Mouse (Mus musculus): Measurements from ENCODE around the gene Tmf1. TPM values are rescaled to one million over a fixed set of nuclear protein-coding genes. Genes with fewer than 3 reads are reported as not detected.

Tmf1 gene
- total and polyA plus RNA-seq, 2 experiments from 2014 or later: 32.7 to 41.3 TPM

GRCm38 (mm10) chr6:97204252-97204869 lies 25.4 kb upstream of the Tmf1 start:
- no peak for TF ChIP-seq CTCF (IDR thresholded peaks at IDR 0.05; ENCODE audit: low read depth)
- peak overlapping the region; percentile 75 for H3K9ac ChIP-seq
- H3K36me3 ChIP-seq (ENCODE audit: insufficient read depth): peaks cover 3% of the 10 kb centered on the region; the same call in 1 of the 2 replicates
- H3K4me1 ChIP-seq (ENCODE audit: insufficient read depth): peaks cover 8% of the 10 kb centered on the region; the same call in 1 of the 2 replicates
- WGBS: 13% methylated on average over 9 of the region's 9 CpGs
- DNase-seq: no peak
- no peaks in the 10 kb centered on the region for H3K27me3 ChIP-seq (ENCODE audit: insufficient read depth, low read length)
- no peaks in the 10 kb centered on the region for H3K9me3 ChIP-seq (ENCODE audit: low read length)
- ATAC-seq: no peak
- H3K4me3 ChIP-seq (ENCODE audit: low read depth, low read length): peak overlapping the region; percentile 64
- H3K27ac ChIP-seq (ENCODE audit: low read depth, low read length): no peak overlapping the region
- peak overlapping the region; percentile 78 for H3K4me2 ChIP-seq (ENCODE audit: low read depth)

GRCm38 (mm10) chr6:97202477-97202876 lies 23.6 kb upstream of the Tmf1 start:
- 92% methylated on average over 3 of the region's 3 CpGs for WGBS
- peaks cover 6% of the 10 kb centered on the region; the same call in 1 of the 2 replicates for H3K36me3 ChIP-seq (ENCODE audit: insufficient read depth)
- no peak overlapping the region for H3K9ac ChIP-seq
- no peaks in the 10 kb centered on the region for H3K27me3 ChIP-seq (ENCODE audit: insufficient read depth, low read length)
- no peak overlapping the region for H3K4me3 ChIP-seq (ENCODE audit: low read depth, low read length)
- no peaks in the 10 kb centered on the region for H3K9me3 ChIP-seq (ENCODE audit: low read length)
- DNase-seq: no peak
- no peak overlapping the region for H3K4me2 ChIP-seq (ENCODE audit: low read depth)
- no peak for ATAC-seq
- H3K27ac ChIP-seq (ENCODE audit: low read depth, low read length): no peak overlapping the region
- no peak for TF ChIP-seq CTCF (IDR thresholded peaks at IDR 0.05; ENCODE audit: low read depth)
- H3K4me1 ChIP-seq (ENCODE audit: insufficient read depth): peaks cover 8% of the 10 kb centered on the region; the same call in 1 of the 2 replicates

- no peak overlapping the region for H3K4me3 ChIP-seq (ENCODE audit: low read depth, low read length)
- H3K27me3 ChIP-seq (ENCODE audit: insufficient read depth, low read length): no peaks in the 10 kb centered on the region
- no peak overlapping the region for H3K9ac ChIP-seq
- no peak overlapping the region for H3K27ac ChIP-seq (ENCODE audit: low read depth, low read length)
- H3K36me3 ChIP-seq (ENCODE audit: insufficient read depth): peaks cover 18% of the 10 kb centered on the region
- 48% methylated on average over 3 of the region's 3 CpGs for WGBS
- no peak overlapping the region for H3K4me2 ChIP-seq (ENCODE audit: low read depth)
- no peaks in the 10 kb centered on the region for H3K9me3 ChIP-seq (ENCODE audit: low read length)
- ATAC-seq (no peak), DNase-seq (no peak)
- TF ChIP-seq CTCF (IDR thresholded peaks at IDR 0.05; ENCODE audit: low read depth): peak; percentile 51
- H3K4me1 ChIP-seq (ENCODE audit: insufficient read depth): peaks cover 8% of the 10 kb centered on the region; the same call in 1 of the 2 replicates
These were observed 21.5 kb upstream of the Tmf1 start for GRCm38 (mm10) chr6:97200437-97200836.

GRCm38 (mm10) chr6:97179367-97179828 lies 476 bp upstream of the Tmf1 start:
- no peak for TF ChIP-seq CTCF (IDR thresholded peaks at IDR 0.05; ENCODE audit: low read depth)
- H3K27me3 ChIP-seq (ENCODE audit: insufficient read depth, low read length): no peaks in the 10 kb centered on the region
- WGBS: 9% methylated on average over 11 of the region's 11 CpGs
- H3K9ac ChIP-seq: peak overlapping the region; percentile 80
- peak overlapping the region; percentile 91 for H3K4me3 ChIP-seq (ENCODE audit: low read depth, low read length)
- H3K4me2 ChIP-seq (ENCODE audit: low read depth): peak overlapping the region; percentile 81
- H3K27ac ChIP-seq (ENCODE audit: low read depth, low read length): peak overlapping the region; percentile 72
- H3K36me3 ChIP-seq (ENCODE audit: insufficient read depth): peaks cover 10% of the 10 kb centered on the region
- no peak for DNase-seq
- no peaks in the 10 kb centered on the region for H3K9me3 ChIP-seq (ENCODE audit: low read length)
- peak; percentile 53 for ATAC-seq
- peaks cover 12% of the 10 kb centered on the region for H3K4me1 ChIP-seq (ENCODE audit: insufficient read depth)

GRCm38 (mm10) chr6:97175716-97176115 lies 3.2 kb downstream of the Tmf1 start:
- no peak for DNase-seq
- no peak for TF ChIP-seq CTCF (IDR thresholded peaks at IDR 0.05; ENCODE audit: low read depth)
- no peaks in the 10 kb centered on the region for H3K27me3 ChIP-seq (ENCODE audit: insufficient read depth, low read length)

GRCm38 (mm10) chr6:97150156-97150555 lies 28.8 kb downstream of the Tmf1 start:
- no peak for DNase-seq
- Histone ChIP-seq H3K4me3 (ENCODE audit: low read depth, low read length) (no peak overlapping the region), H3K4me1 (ENCODE audit: insufficient read depth) (peaks cover 14% of the 10 kb centered on the region; the same call in 1 of the 2 replicates), H3K9me3 (ENCODE audit: low read length) (no peaks in the 10 kb centered on the region), H3K27ac (ENCODE audit: low read depth, low read length) (no peak overlapping the region), H3K9ac (no peak overlapping the region), H3K36me3 (ENCODE audit: insufficient read depth) (peaks cover 4% of the 10 kb centered on the region; the same call in 1 of the 2 replicates), H3K27me3 (ENCODE audit: insufficient read depth, low read length) (no peaks in the 10 kb centered on the region), H3K4me2 (ENCODE audit: low read depth) (no peak overlapping the region)
- peak; percentile 29; the same call in 1 of the 2 replicates for TF ChIP-seq CTCF (IDR thresholded peaks at IDR 0.05; ENCODE audit: low read depth)
- no peak for ATAC-seq
- 78% methylated on average over 6 of the region's 6 CpGs for WGBS

More at GRCm38 (mm10) chr6:97175716-97176115, 3.2 kb downstream of the Tmf1 start:
- peaks cover 12% of the 10 kb centered on the region for H3K4me1 ChIP-seq (ENCODE audit: insufficient read depth)
- no peak overlapping the region for H3K27ac ChIP-seq (ENCODE audit: low read depth, low read length)
- no peak overlapping the region for H3K4me2 ChIP-seq (ENCODE audit: low read depth)
- H3K9me3 ChIP-seq (ENCODE audit: low read length): no peaks in the 10 kb centered on the region
- WGBS: 81% methylated on average over 11 of the region's 11 CpGs
- H3K36me3 ChIP-seq (ENCODE audit: insufficient read depth): peaks cover 13% of the 10 kb centered on the region
- H3K9ac ChIP-seq: no peak overlapping the region
- H3K4me3 ChIP-seq (ENCODE audit: low read depth, low read length): no peak overlapping the region
- no peak for ATAC-seq

GRCm38 (mm10) chr6:97149721-97150120 lies 29.2 kb downstream of the Tmf1 start:
- ATAC-seq: no peak

More at GRCm38 (mm10) chr6:97149721-97150120, 29.2 kb downstream of the Tmf1 start:
- WGBS: 88% methylated on average over 2 of the region's 2 CpGs
- Histone ChIP-seq H3K4me1 (ENCODE audit: insufficient read depth) (peaks cover 14% of the 10 kb centered on the region; the same call in 1 of the 2 replicates), H3K9ac (no peak overlapping the region), H3K27ac (ENCODE audit: low read depth, low read length) (no peak overlapping the region), H3K4me3 (ENCODE audit: low read depth, low read length) (no peak overlapping the region), H3K9me3 (ENCODE audit: low read length) (no peaks in the 10 kb centered on the region), H3K36me3 (ENCODE audit: insufficient read depth) (peaks cover 4% of the 10 kb centered on the region; the same call in 1 of the 2 replicates), H3K27me3 (ENCODE audit: insufficient read depth, low read length) (no peaks in the 10 kb centered on the region), H3K4me2 (ENCODE audit: low read depth) (no peak overlapping the region)
- no peak for TF ChIP-seq CTCF (IDR thresholded peaks at IDR 0.05; ENCODE audit: low read depth)
- no peak for DNase-seq
